Mouse (Mus musculus): ENCODE results near the gene Cops7b. TPM values are rescaled to one million over a fixed set of nuclear protein-coding genes. Genes with fewer than 3 reads are reported as not detected.
A peak's percentile ranks its signal among the peaks of the same experiment; 100 is the strongest.

Gene Cops7b
- polyA plus RNA-seq, 1 experiment, result 67.6 TPM

DNA sequence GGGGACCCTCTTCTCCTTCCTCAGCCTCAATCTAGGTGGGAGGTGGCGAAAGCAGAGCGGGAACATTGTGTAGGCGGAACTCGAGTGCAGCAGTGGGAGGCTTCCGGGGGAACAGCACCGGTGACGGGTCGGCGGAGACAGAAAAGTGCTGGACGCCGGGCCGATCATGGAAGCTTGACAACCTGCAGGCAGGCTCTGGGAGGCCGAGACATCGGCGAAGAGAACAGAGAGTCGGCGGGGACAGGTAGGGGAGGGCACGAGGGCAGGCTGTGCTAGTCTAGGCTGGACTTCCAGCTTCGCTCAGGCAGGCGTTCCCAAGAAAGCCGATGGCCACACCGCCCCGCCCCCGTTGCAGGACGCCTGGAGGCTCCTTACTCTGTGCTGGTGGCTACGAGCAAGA, 4.3 kb downstream of the Cops7b start:
- Histone ChIP-seq H3K4me3 (ENCODE audit: control insufficient read depth, insufficient read depth, low read length) (peak overlapping the region; percentile 57), H3K4me1 (replicated peaks; ENCODE audit: control insufficient read depth, insufficient read depth, low read length) (peaks cover 3% of the 10 kb centered on the region), H3K36me3 (ENCODE audit: control insufficient read depth, insufficient read depth, low read length) (peaks cover 4% of the 10 kb centered on the region; the same call in 1 of the 2 replicates), H3K27ac (ENCODE audit: control insufficient read depth, insufficient read depth, low read length) (no peak overlapping the region), H3K27me3 (ENCODE audit: control insufficient read depth, insufficient read depth, low read length) (no peaks in the 10 kb centered on the region)
- 2% methylated on average over 26 of the region's 26 CpGs for WGBS
- peak; percentile 76 for DNase-seq
- TF ChIP-seq POLR2A (IDR thresholded peaks at IDR 0.05; ENCODE audit: control insufficient read depth, extremely low read depth, insufficient read depth, low read length, poor library complexity), result no peak
- no peak for TF ChIP-seq CTCF (IDR thresholded peaks at IDR 0.05; ENCODE audit: borderline replicate concordance, control insufficient read depth, extremely low read depth, insufficient read depth, low read length, poor library complexity)

DNA sequence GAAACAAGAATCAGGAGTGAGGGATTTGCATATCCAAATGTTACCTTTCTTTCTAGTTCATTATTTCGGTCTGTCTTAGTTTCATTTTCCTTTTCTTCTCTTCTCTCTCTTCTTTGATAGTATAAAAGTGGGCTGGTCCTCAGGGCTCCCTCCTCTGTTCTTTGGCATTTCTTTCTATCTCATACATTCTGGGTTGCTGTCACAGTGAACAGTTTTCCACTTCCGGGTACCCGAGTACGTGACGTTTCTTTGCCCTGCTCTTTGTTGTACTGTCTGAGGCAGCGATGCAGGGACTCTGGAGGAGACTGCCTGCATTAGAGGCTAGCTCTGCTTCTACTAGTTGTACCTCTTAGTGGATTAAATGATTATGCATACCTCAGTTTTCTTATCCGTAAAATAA, 11.8 kb downstream of the Cops7b start:
- H3K36me3 ChIP-seq (ENCODE audit: control insufficient read depth, insufficient read depth, low read length), result peaks cover 34% of the 10 kb centered on the region
- H3K27ac ChIP-seq (ENCODE audit: control insufficient read depth, insufficient read depth, low read length), result no peak overlapping the region

DNA sequence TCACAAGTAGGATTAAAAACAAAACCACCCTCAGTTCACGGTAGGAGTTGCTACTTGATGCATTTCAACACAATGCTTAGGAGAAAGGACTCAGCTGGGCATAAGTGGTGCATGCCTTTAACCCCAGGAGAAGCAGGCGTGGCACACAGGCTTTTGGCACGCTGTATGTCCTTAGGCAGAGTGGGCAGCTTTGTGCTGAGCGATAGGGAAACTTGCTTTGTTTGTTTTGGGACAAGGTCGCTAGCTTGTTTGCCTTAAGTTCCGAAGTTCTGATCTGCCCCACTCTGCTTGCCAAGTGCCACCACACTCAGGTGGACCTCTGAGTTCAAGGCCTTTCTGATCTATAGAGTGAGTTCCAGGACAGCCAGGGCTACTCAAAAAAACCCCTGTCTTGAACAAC, 12.6 kb downstream of the Cops7b start:
- no peak overlapping the region for H3K4me3 ChIP-seq (ENCODE audit: control insufficient read depth, insufficient read depth, low read length)
- WGBS, result 97% methylated on average over 6 of the region's 6 CpGs
- no peak for DNase-seq
- H3K27ac ChIP-seq (ENCODE audit: control insufficient read depth, insufficient read depth, low read length), result no peak overlapping the region
- no peaks in the 10 kb centered on the region for H3K4me1 ChIP-seq (replicated peaks; ENCODE audit: control insufficient read depth, insufficient read depth, low read length)
- H3K36me3 ChIP-seq (ENCODE audit: control insufficient read depth, insufficient read depth, low read length), result peaks cover 40% of the 10 kb centered on the region
- no peaks in the 10 kb centered on the region for H3K27me3 ChIP-seq (ENCODE audit: control insufficient read depth, insufficient read depth, low read length)
- no peak for TF ChIP-seq CTCF (IDR thresholded peaks at IDR 0.05; ENCODE audit: borderline replicate concordance, control insufficient read depth, extremely low read depth, insufficient read depth, low read length, poor library complexity)
- no peak for TF ChIP-seq POLR2A (IDR thresholded peaks at IDR 0.05; ENCODE audit: control insufficient read depth, extremely low read depth, insufficient read depth, low read length, poor library complexity)

More for the DNA sequence above, 11.8 kb downstream of the Cops7b start:
- Histone ChIP-seq H3K27me3 (ENCODE audit: control insufficient read depth, insufficient read depth, low read length) (no peaks in the 10 kb centered on the region), H3K4me3 (ENCODE audit: control insufficient read depth, insufficient read depth, low read length) (no peak overlapping the region), H3K4me1 (replicated peaks; ENCODE audit: control insufficient read depth, insufficient read depth, low read length) (no peaks in the 10 kb centered on the region)
- WGBS, result 97% methylated on average over 7 of the region's 7 CpGs
- TF ChIP-seq POLR2A (IDR thresholded peaks at IDR 0.05; ENCODE audit: control insufficient read depth, extremely low read depth, insufficient read depth, low read length, poor library complexity), result no peak
- no peak for TF ChIP-seq CTCF (IDR thresholded peaks at IDR 0.05; ENCODE audit: borderline replicate concordance, control insufficient read depth, extremely low read depth, insufficient read depth, low read length, poor library complexity)
- DNase-seq, result no peak

DNA sequence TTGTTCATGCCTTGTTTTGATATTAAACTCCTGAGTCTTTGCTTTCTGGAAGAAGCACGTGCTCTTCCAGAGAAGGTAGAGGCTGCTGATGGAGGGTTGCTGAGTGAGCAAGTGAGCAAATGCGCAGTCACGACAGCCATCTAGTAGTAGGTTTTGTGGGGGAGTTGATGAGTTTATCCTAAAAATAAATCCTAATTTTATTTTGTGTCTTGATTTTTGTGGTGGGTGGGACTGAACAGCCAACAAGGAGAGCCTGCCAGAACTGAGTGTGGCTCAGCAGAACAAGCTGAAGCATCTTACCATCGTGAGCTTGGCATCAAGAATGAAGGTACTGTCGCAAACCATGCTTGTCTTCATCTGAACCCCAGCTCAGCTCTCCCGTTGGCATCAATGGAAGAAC, 13.8 kb downstream of the Cops7b start:
- H3K4me1 ChIP-seq (replicated peaks; ENCODE audit: control insufficient read depth, insufficient read depth, low read length), result no peaks in the 10 kb centered on the region
- no peak overlapping the region for H3K4me3 ChIP-seq (ENCODE audit: control insufficient read depth, insufficient read depth, low read length)
- no peak for TF ChIP-seq CTCF (IDR thresholded peaks at IDR 0.05; ENCODE audit: borderline replicate concordance, control insufficient read depth, extremely low read depth, insufficient read depth, low read length, poor library complexity)
- DNase-seq, result no peak
- no peak overlapping the region for H3K27ac ChIP-seq (ENCODE audit: control insufficient read depth, insufficient read depth, low read length)
- peaks cover 51% of the 10 kb centered on the region for H3K36me3 ChIP-seq (ENCODE audit: control insufficient read depth, insufficient read depth, low read length)
- WGBS, result 96% methylated on average over 6 of the region's 6 CpGs
- no peaks in the 10 kb centered on the region for H3K27me3 ChIP-seq (ENCODE audit: control insufficient read depth, insufficient read depth, low read length)

DNA sequence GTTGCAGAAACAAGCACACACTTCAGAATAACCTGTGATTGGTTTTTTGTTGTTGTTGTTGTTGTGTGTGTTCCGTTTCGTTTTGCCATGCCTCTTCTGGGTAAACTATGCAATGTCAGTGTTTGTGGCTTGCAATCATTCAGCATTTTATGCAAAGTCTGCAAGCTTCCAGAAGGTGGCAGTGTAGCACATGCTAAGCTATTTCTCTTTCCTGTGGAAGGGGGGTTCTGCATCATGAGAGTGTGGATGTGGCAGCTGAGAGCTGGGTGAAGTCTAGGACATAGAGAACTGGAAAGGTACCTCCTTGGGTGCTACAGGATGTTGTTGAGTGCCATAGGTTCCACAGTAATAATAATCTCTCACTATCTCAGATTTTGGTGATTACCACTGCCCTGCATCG, 15.8 kb downstream of the Cops7b start:
- DNase-seq, result peak; percentile 28
- Histone ChIP-seq H3K27me3 (ENCODE audit: control insufficient read depth, insufficient read depth, low read length) (no peaks in the 10 kb centered on the region), H3K4me3 (ENCODE audit: control insufficient read depth, insufficient read depth, low read length) (no peak overlapping the region), H3K36me3 (ENCODE audit: control insufficient read depth, insufficient read depth, low read length) (peaks cover 44% of the 10 kb centered on the region), H3K4me1 (replicated peaks; ENCODE audit: control insufficient read depth, insufficient read depth, low read length) (no peaks in the 10 kb centered on the region), H3K27ac (ENCODE audit: control insufficient read depth, insufficient read depth, low read length) (no peak overlapping the region)
- 84% methylated on average over 3 of the region's 3 CpGs for WGBS
- no peak for TF ChIP-seq CTCF (IDR thresholded peaks at IDR 0.05; ENCODE audit: borderline replicate concordance, control insufficient read depth, extremely low read depth, insufficient read depth, low read length, poor library complexity)
- TF ChIP-seq POLR2A (IDR thresholded peaks at IDR 0.05; ENCODE audit: control insufficient read depth, extremely low read depth, insufficient read depth, low read length, poor library complexity), result no peak

DNA sequence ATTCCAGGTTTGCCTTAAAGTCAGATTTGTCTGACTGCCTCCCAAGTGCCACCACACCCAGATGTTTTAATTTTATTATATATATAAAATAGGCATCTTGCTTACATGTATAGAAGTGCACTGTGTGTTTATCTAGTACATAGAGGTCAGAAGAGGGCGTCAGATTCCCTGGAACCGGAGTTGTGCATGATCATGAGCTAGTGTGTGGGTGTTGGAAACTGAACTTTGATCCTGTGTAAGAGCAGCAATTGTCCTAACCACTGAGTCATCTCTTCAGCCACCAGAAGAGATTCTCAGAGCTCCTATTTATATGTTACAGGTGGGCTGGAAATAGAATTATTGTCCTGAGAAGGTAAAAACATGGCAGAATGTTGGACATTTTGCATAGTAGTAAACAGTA, 17.4 kb downstream of the Cops7b start:
- no peaks in the 10 kb centered on the region for H3K27me3 ChIP-seq (ENCODE audit: control insufficient read depth, insufficient read depth, low read length)
- H3K4me1 ChIP-seq (replicated peaks; ENCODE audit: control insufficient read depth, insufficient read depth, low read length), result no peaks in the 10 kb centered on the region
- WGBS, result 98% methylated on average over 2 of the region's 2 CpGs
- H3K27ac ChIP-seq (ENCODE audit: control insufficient read depth, insufficient read depth, low read length), result no peak overlapping the region
- H3K4me3 ChIP-seq (ENCODE audit: control insufficient read depth, insufficient read depth, low read length), result no peak overlapping the region
- DNase-seq, result no peak
- no peak for TF ChIP-seq POLR2A (IDR thresholded peaks at IDR 0.05; ENCODE audit: control insufficient read depth, extremely low read depth, insufficient read depth, low read length, poor library complexity)
- no peak for TF ChIP-seq CTCF (IDR thresholded peaks at IDR 0.05; ENCODE audit: borderline replicate concordance, control insufficient read depth, extremely low read depth, insufficient read depth, low read length, poor library complexity)
- peaks cover 52% of the 10 kb centered on the region for H3K36me3 ChIP-seq (ENCODE audit: control insufficient read depth, insufficient read depth, low read length)

DNA sequence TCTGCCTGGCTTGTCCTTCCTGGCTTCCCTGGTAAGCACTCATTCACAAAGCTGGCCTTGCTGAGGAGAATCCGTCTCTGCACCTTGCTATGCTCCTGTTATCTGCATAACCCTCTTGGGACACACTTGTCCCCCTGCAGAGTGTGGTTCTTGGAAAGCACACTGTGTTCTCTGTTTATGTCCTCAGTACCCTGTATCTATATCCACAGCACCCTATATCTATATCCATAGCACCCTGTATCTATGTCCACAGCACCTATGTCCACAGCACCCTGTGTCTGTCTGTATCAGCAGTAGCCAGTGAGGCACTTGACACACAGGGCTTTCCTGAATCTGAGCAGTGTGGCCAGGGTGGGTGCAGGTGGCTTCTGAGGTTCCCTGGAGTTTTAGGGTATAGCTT, 28.2 kb downstream of the Cops7b start:
- TF ChIP-seq CTCF (IDR thresholded peaks at IDR 0.05; ENCODE audit: borderline replicate concordance, control insufficient read depth, extremely low read depth, insufficient read depth, low read length, poor library complexity) (no peak), POLR2A (IDR thresholded peaks at IDR 0.05; ENCODE audit: control insufficient read depth, extremely low read depth, insufficient read depth, low read length, poor library complexity) (no peak)
- DNase-seq, result no peak
- WGBS, result 95% methylated on average over 1 of the region's 1 CpGs
- H3K27ac ChIP-seq (ENCODE audit: control insufficient read depth, insufficient read depth, low read length), result no peak overlapping the region
- no peaks in the 10 kb centered on the region for H3K27me3 ChIP-seq (ENCODE audit: control insufficient read depth, insufficient read depth, low read length)
- H3K4me3 ChIP-seq (ENCODE audit: control insufficient read depth, insufficient read depth, low read length), result no peak overlapping the region
- no peaks in the 10 kb centered on the region for H3K4me1 ChIP-seq (replicated peaks; ENCODE audit: control insufficient read depth, insufficient read depth, low read length)
- H3K36me3 ChIP-seq (ENCODE audit: control insufficient read depth, insufficient read depth, low read length), result peaks cover 13% of the 10 kb centered on the region
